Mouse (Mus musculus) lung, embryonic 16.5 days (tissue): ENCODE results near the gene Bpifb9a. TPM values are rescaled to one million over a fixed set of nuclear protein-coding genes. Genes with fewer than 3 reads are reported as not detected.
"Not testable (repeated sequence)": the region's sequence is repeated elsewhere in the genome, so short reads cannot be mapped to it uniquely, and the experiment has no call there.

Experiments used
- ATAC-seq: fragments of 200-750 bp; cut with Nextera tagmentation; 2 replicates; pipeline ENCODE4 v1.8.0; 2017; ENCODE audit warnings: low read depth, mild to moderate bottlenecking, moderate library complexity
- H3K27ac ChIP-seq: fragments of 300-500 bp; sonication (generic); 2 replicates; pipeline ENCODE4 v1.5.1; 2014; ENCODE audit warnings: mild to moderate bottlenecking, control low read depth, low read length
- H3K27me3 ChIP-seq: fragments of 300-500 bp; sonication (generic); 2 replicates; pipeline ENCODE4 v1.6.1; 2014; ENCODE audit warnings: low read depth, low read length, mixed read lengths; ENCODE audit not compliant: control insufficient read depth, insufficient read depth
- H3K36me3 ChIP-seq: fragments of 300-500 bp; sonication (generic); 2 replicates; pipeline ENCODE4 v1.6.1; 2014; ENCODE audit warnings: low read length; ENCODE audit not compliant: control insufficient read depth, insufficient read depth
- H3K4me1 ChIP-seq: fragments of 300-500 bp; sonication (generic); replicated peaks from 2 replicates; pipeline ENCODE4 v1.6.1; 2014; ENCODE audit warnings: low read length, mixed read lengths; ENCODE audit not compliant: control insufficient read depth, insufficient read depth
- H3K4me2 ChIP-seq: fragments of 300-500 bp; sonication (generic); 2 replicates; pipeline ENCODE4 v1.6.1; 2014; ENCODE audit warnings: low read depth, low read length, control low read depth
- H3K4me3 ChIP-seq: fragments of 300-500 bp; sonication (generic); 2 replicates; pipeline ENCODE4 v1.5.1; 2014; ENCODE audit warnings: mild to moderate bottlenecking, low read length, control low read depth
- H3K9ac ChIP-seq: fragments of 300-500 bp; sonication (generic); 2 replicates; pipeline ENCODE4 v1.6.1; 2014; ENCODE audit warnings: low read length, control low read depth
- H3K9me3 ChIP-seq: fragments of 300-500 bp; sonication (generic); 2 replicates; pipeline ENCODE4 v1.6.1; 2016; ENCODE audit warnings: low read length; ENCODE audit not compliant: control insufficient read depth
- WGBS: fragments of 180-500 bp; shearing (Covaris S2); extraction: QIAGEN DNeasy Blood & Tissue Kit; methylation state at CpG from one replicate; pipeline ENCODE4 v1.1.7; 2014; 5-methylcytosine and 5-hydroxymethylcytosine counted together
- polyA plus RNA-seq: library from polyadenylated mRNA; unstranded; fragments of >200 nt; fragmentation: Nextera tagmentation; extraction: Ambion mirVana; gene quantifications from 2 replicates; pipeline ENCODE4 v1.2.1, GENCODE M21; 2015

Gene Bpifb9a
- polyA plus RNA-seq, result not detected in 2 replicates

- H3K9me3 ChIP-seq, H3K27me3 ChIP-seq, H3K36me3 ChIP-seq, H3K27ac ChIP-seq, H3K4me2 ChIP-seq, H3K4me3 ChIP-seq, H3K4me1 ChIP-seq, H3K9ac ChIP-seq, ATAC-seq: not testable (repeated sequence)
- 72% methylated on average over 5 of the region's 5 CpGs for WGBS
Observed at GRCm38 (mm10) chr2:154257554-154257953, at the start of gene Bpifb9a. TSS of gene Bpifb9a (plus strand) at chr2:154257854.

GRCm38 (mm10) chr2:154209112-154209511 is 48.5 kb upstream of the Bpifb9a start:
- Histone ChIP-seq H3K27me3 (no peaks in the 10 kb centered on the region), H3K4me3 (no peak overlapping the region), H3K9me3 (no peaks in the 10 kb centered on the region), H3K9ac (no peak overlapping the region), H3K36me3 (no peaks in the 10 kb centered on the region), H3K27ac (no peak overlapping the region), H3K4me1 (no peaks in the 10 kb centered on the region), H3K4me2 (no peak overlapping the region)
- 3% methylated on average over 3 of the region's 3 CpGs for WGBS
- no peak for ATAC-seq

GRCm38 (mm10) chr2:154211121-154211520 is 46.5 kb upstream of the Bpifb9a start:
- Histone ChIP-seq H3K4me1 (no peaks in the 10 kb centered on the region), H3K4me3 (no peak overlapping the region), H3K27ac (no peak overlapping the region), H3K9me3 (no peaks in the 10 kb centered on the region), H3K27me3 (no peaks in the 10 kb centered on the region), H3K36me3 (no peaks in the 10 kb centered on the region), H3K9ac (no peak overlapping the region), H3K4me2 (no peak overlapping the region)
- WGBS, result 31% methylated on average over 1 of the region's 1 CpGs
- ATAC-seq, result no peak

GRCm38 (mm10) chr2:154211881-154212280 is 45.8 kb upstream of the Bpifb9a start:
- H3K4me2 ChIP-seq, result no peak overlapping the region
- no peak for ATAC-seq
- no peaks in the 10 kb centered on the region for H3K9me3 ChIP-seq
- H3K4me3 ChIP-seq, result no peak overlapping the region
- 80% methylated on average over 4 of the region's 4 CpGs for WGBS
- H3K36me3 ChIP-seq, result no peaks in the 10 kb centered on the region
- H3K9ac ChIP-seq, result no peak overlapping the region
- no peak overlapping the region for H3K27ac ChIP-seq
- no peaks in the 10 kb centered on the region for H3K4me1 ChIP-seq
- no peaks in the 10 kb centered on the region for H3K27me3 ChIP-seq

- Histone ChIP-seq H3K4me2 (no peak overlapping the region), H3K36me3 (no peaks in the 10 kb centered on the region), H3K27me3 (no peaks in the 10 kb centered on the region), H3K27ac (no peak overlapping the region), H3K4me3 (no peak overlapping the region), H3K9me3 (no peaks in the 10 kb centered on the region), H3K9ac (no peak overlapping the region), H3K4me1 (no peaks in the 10 kb centered on the region)
- 8% methylated on average over 5 of the region's 5 CpGs for WGBS
- ATAC-seq, result 0 out of 2 replicates have a peak, but pooled peaks have one; percentile 45
Observed at GRCm38 (mm10) chr2:154215191-154215590, 42.5 kb upstream of the Bpifb9a start.

- peaks cover 15% of the 10 kb centered on the region for H3K4me1 ChIP-seq
- ATAC-seq, result no peak
- 64% methylated on average over 5 of the region's 5 CpGs for WGBS
- no peaks in the 10 kb centered on the region for H3K36me3 ChIP-seq
- no peak overlapping the region for H3K4me2 ChIP-seq
- H3K9me3 ChIP-seq, result no peaks in the 10 kb centered on the region
- no peak overlapping the region for H3K27ac ChIP-seq
- no peak overlapping the region for H3K4me3 ChIP-seq
- H3K9ac ChIP-seq, result no peak overlapping the region
- no peaks in the 10 kb centered on the region for H3K27me3 ChIP-seq
Observed at GRCm38 (mm10) chr2:154219950-154220349, 37.7 kb upstream of the Bpifb9a start.

GRCm38 (mm10) chr2:154223265-154223916 is 34.3 kb upstream of the Bpifb9a start, which contains the start of gene Bpifb5:
TSS of gene Bpifb5 (plus strand) at chr2:154223742.
- Histone ChIP-seq H3K9ac (no peak within 1 kb of the TSS), H3K27me3 (no peaks in the 10 kb centered on the region), H3K9me3 (no peaks in the 10 kb centered on the region), H3K36me3 (no peaks in the 10 kb centered on the region), H3K4me2 (peak within 1 kb of the TSS; percentile 36), H3K4me1 (peaks cover 15% of the 10 kb centered on the region), H3K4me3 (no peak within 1 kb of the TSS), H3K27ac (peak within 1 kb of the TSS; percentile 81)
- peak; percentile 87 for ATAC-seq
- 6% methylated on average over 14 of the region's 14 CpGs for WGBS

- Histone ChIP-seq H3K9ac (no peak overlapping the region), H3K4me3 (no peak overlapping the region), H3K27me3 (no peaks in the 10 kb centered on the region), H3K4me2 (no peak overlapping the region), H3K27ac (peak overlapping the region; percentile 81), H3K36me3 (no peaks in the 10 kb centered on the region), H3K9me3 (no peaks in the 10 kb centered on the region), H3K4me1 (peaks cover 15% of the 10 kb centered on the region)
- ATAC-seq, result peak; percentile 21; the same call in 1 of the 2 replicates
- 11% methylated on average over 2 of the region's 2 CpGs for WGBS
Observed at GRCm38 (mm10) chr2:154223917-154224273, 33.8 kb upstream of the Bpifb9a start.

GRCm38 (mm10) chr2:154226991-154227390 is 30.7 kb upstream of the Bpifb9a start:
- ATAC-seq, result no peak
- H3K9me3 ChIP-seq, result no peaks in the 10 kb centered on the region
- no peaks in the 10 kb centered on the region for H3K36me3 ChIP-seq
- no peak overlapping the region for H3K27ac ChIP-seq
- no peaks in the 10 kb centered on the region for H3K27me3 ChIP-seq
- H3K9ac ChIP-seq, result no peak overlapping the region
- peaks cover 15% of the 10 kb centered on the region for H3K4me1 ChIP-seq
- WGBS, result 58% methylated on average over 4 of the region's 4 CpGs
- no peak overlapping the region for H3K4me2 ChIP-seq
- H3K4me3 ChIP-seq, result no peak overlapping the region
